Mouse (Mus musculus): ENCODE measurements around the gene Hnf1a.

The Hnf1a gene

GRCm38 (mm10) chr5:114970824-114971227, at the start of gene Hnf1a:
Hnf1a (minus strand) TSS chr5:114971094.
- in situ Hi-C loops (cut with MboI, MseI): no loop called here

- in situ Hi-C loops (cut with MboI, MseI): no loop called here
Observed at GRCm38 (mm10) chr5:115018813-115019212, 47.9 kb upstream of the Hnf1a start.

- in situ Hi-C loops (cut with MboI, MseI): no loop called here
Observed at GRCm38 (mm10) chr5:115018270-115018669, 47.4 kb upstream of the Hnf1a start.

GRCm38 (mm10) chr5:115015121-115015520, 44.2 kb upstream of the Hnf1a start:
- in situ Hi-C loops (cut with MboI, MseI): no loop called here

GRCm38 (mm10) chr5:115014570-115014969, 43.7 kb upstream of the Hnf1a start:
- in situ Hi-C loops (cut with MboI, MseI): no loop called here

- in situ Hi-C loops (cut with MboI, MseI): no loop called here
Observed at GRCm38 (mm10) chr5:115013436-115013835, 42.5 kb upstream of the Hnf1a start.

- in situ Hi-C loops (cut with MboI, MseI): no loop called here
Observed at GRCm38 (mm10) chr5:115011519-115012261, 40.8 kb upstream of the Hnf1a start.

- in situ Hi-C loops (cut with MboI, MseI): no loop called here
Observed at GRCm38 (mm10) chr5:115011217-115011518, 40.3 kb upstream of the Hnf1a start.

- in situ Hi-C loops (cut with MboI, MseI): no loop called here
Observed at GRCm38 (mm10) chr5:115010577-115011216, 39.8 kb upstream of the Hnf1a start, which contains the start of gene Sppl3. Sppl3 (plus strand) TSS chr5:115011137.

- in situ Hi-C loops (cut with MboI, MseI): no loop called here
Observed at GRCm38 (mm10) chr5:115009961-115010360, 39.1 kb upstream of the Hnf1a start.

- in situ Hi-C loops (cut with MboI, MseI): no loop called here
Observed at GRCm38 (mm10) chr5:115009143-115009542, 38.2 kb upstream of the Hnf1a start.

GRCm38 (mm10) chr5:115008307-115008706, 37.4 kb upstream of the Hnf1a start:
- in situ Hi-C loops (cut with MboI, MseI): no loop called here

GRCm38 (mm10) chr5:115007768-115008167, 36.9 kb upstream of the Hnf1a start:
- in situ Hi-C loops (cut with MboI, MseI): no loop called here

GRCm38 (mm10) chr5:115003224-115003873, 32.5 kb upstream of the Hnf1a start:
- in situ Hi-C loops (cut with MboI, MseI): no loop called here

GRCm38 (mm10) chr5:115002781-115003180, 31.9 kb upstream of the Hnf1a start:
- in situ Hi-C loops (cut with MboI, MseI): no loop called here

GRCm38 (mm10) chr5:115001464-115001863, 30.6 kb upstream of the Hnf1a start:
- in situ Hi-C loops (cut with MboI, MseI): no loop called here

GRCm38 (mm10) chr5:115000503-115000902, 29.6 kb upstream of the Hnf1a start:
- in situ Hi-C loops (cut with MboI, MseI): no loop called here

GRCm38 (mm10) chr5:114997327-114997726, 26.4 kb upstream of the Hnf1a start:
- in situ Hi-C loops (cut with MboI, MseI): no loop called here

- in situ Hi-C loops (cut with MboI, MseI): no loop called here
Observed at GRCm38 (mm10) chr5:114996447-114996846, 25.6 kb upstream of the Hnf1a start.

- in situ Hi-C loops (cut with MboI, MseI): loop anchor here (10.0 kb wide), 1 partner anchor 120 kb away; no protein-coding TSS in a partner anchor
Observed at GRCm38 (mm10) chr5:114985074-114985473, 14.2 kb upstream of the Hnf1a start.

GRCm38 (mm10) chr5:114982001-114982400, 11.1 kb upstream of the Hnf1a start:
- in situ Hi-C loops (cut with MboI, MseI): loop anchor here (10.0 kb wide), 1 partner anchor 123 kb away; no protein-coding TSS in a partner anchor

- in situ Hi-C loops (cut with MboI, MseI): loop anchor here (10.0 kb wide), 1 partner anchor 125 kb away; no protein-coding TSS in a partner anchor
Observed at GRCm38 (mm10) chr5:114980122-114980748, 9.3 kb upstream of the Hnf1a start.

All from T-helper 1 cell (primary cell).